Mouse (Mus musculus) hindbrain, embryonic 10.5 days (tissue): Measurements from ENCODE around the gene Psmd2. TPM values are rescaled to one million over a fixed set of nuclear protein-coding genes. Genes with fewer than 3 reads are reported as not detected.

Experiments used
- DNase-seq: peaks from one replicate; pipeline ENCODE4 v3.0.0-alpha.2; 2017; ENCODE audit warnings: low spot score
- H3K27ac ChIP-seq: fragments of 300-500 bp; sonication (generic); 2 replicates; pipeline ENCODE4 v1.5.1; 2016; ENCODE audit warnings: mild to moderate bottlenecking, moderate library complexity
- H3K27me3 ChIP-seq: fragments of 300-500 bp; sonication (generic); 2 replicates; pipeline ENCODE4 v1.6.1; 2016; ENCODE audit warnings: mild to moderate bottlenecking; ENCODE audit not compliant: poor library complexity, insufficient read depth, severe bottlenecking
- H3K36me3 ChIP-seq: fragments of 300-500 bp; sonication (generic); 2 replicates; pipeline ENCODE4 v1.6.1; 2016; ENCODE audit warnings: mild to moderate bottlenecking, moderate library complexity
- H3K4me1 ChIP-seq: fragments of 300-500 bp; sonication (generic); replicated peaks from 2 replicates; pipeline ENCODE4 v1.6.1; 2016; ENCODE audit warnings: mild to moderate bottlenecking
- H3K4me3 ChIP-seq: fragments of 300-500 bp; sonication (generic); 2 replicates; pipeline ENCODE4 v1.5.1; 2016; ENCODE audit warnings: mild to moderate bottlenecking, moderate library complexity
- H3K9me3 ChIP-seq: fragments of 300-500 bp; sonication (generic); 2 replicates; pipeline ENCODE4 v1.6.1; 2016; ENCODE audit warnings: mild to moderate bottlenecking, moderate library complexity
- WGBS: fragments of 180-500 bp; shearing (Covaris S2); methylation state at CpG from one replicate; pipeline ENCODE4 v1.1.7; 2016; 5-methylcytosine and 5-hydroxymethylcytosine counted together
- polyA plus RNA-seq: library from polyadenylated mRNA; unstranded; fragments of >200 nt; fragmentation: Nextera tagmentation; extraction: Ambion mirVana; gene quantifications from 2 replicates; pipeline ENCODE4 v1.2.1, GENCODE M21; 2016

Gene Psmd2
- polyA plus RNA-seq, 1 experiment from 2014 or later: 466 TPM

DNA sequence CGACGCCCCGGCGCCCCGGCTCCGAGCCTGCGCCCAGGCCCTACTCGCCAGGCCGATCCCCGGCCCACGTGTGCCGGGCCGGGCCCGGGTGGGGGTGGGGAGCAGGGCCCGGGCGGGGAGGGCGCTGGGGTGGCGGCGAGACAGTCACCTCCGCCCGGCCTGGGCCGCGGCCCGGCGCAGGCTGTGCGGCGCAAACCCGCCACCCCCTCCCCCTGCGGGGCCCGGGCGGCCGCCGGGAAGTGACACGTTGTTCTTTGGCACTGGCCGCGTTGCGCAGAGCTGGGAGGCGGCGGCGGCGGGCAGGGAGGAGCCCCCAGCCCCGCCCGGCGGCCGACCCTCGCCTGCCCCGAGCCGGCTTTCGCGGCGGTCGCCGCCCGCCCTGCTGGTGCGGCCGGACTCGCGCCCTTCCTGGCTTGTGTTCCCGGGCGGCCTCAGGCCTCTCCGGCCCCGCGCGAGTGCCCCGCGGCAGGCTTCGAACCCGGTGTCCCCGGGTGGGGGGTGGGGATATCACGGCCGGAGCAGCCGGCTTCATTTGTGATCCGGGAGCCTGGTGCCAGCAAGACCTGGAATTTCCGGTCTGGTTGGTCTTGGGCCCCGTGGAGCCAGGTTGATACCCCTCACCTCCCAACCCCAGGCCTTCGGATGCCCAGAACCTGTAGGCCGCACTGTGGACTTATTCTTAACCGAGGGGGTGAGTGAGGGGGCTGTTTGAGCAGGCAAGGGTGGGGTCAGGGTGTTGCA is 21.7 kb downstream of the Psmd2 start:
- Histone ChIP-seq H3K27me3 (no peaks in the 10 kb centered on the region), H3K4me1 (peaks cover 25% of the 10 kb centered on the region), H3K36me3 (peaks cover 44% of the 10 kb centered on the region), H3K4me3 (peak overlapping the region; percentile 89), H3K27ac (peak overlapping the region; percentile 97), H3K9me3 (no peaks in the 10 kb centered on the region)
- WGBS: under 1% methylated on average over 76 of the region's 78 CpGs
- DNase-seq: peak; percentile 44

DNA sequence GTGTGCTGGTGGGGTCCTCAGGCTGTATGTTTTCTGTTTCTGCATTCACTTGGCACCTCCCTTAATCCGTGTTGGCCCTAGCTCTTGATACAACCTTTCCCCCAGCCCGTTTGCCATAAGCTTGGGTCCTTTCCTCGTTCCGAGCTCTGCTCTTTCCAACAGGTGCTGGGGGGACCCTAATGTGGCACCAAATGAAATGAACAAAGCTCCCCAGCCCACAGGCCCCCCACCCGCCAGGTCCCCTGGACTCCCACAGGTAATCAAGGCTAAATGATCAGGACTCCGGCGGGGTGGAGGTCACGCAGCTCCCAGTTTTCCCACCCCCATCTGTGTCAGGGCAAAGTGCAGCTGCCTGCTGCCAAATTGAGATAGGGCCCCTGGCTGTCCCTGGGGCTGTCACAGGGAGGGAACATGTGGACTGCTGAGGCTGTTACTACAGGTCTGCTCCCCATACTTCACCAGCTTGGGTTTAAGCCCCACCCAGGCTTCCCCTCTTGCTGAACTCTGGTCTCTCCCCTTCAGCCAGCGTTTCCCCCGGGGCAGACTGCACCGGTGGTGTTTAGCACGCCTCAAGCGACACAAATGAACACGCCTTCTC is 22.4 kb downstream of the Psmd2 start:
- H3K36me3 ChIP-seq: peaks cover 51% of the 10 kb centered on the region
- H3K27me3 ChIP-seq: no peaks in the 10 kb centered on the region
- peaks cover 25% of the 10 kb centered on the region for H3K4me1 ChIP-seq
- 20% methylated on average over 14 of the region's 14 CpGs for WGBS
- peak overlapping the region; percentile 89 for H3K4me3 ChIP-seq
- no peaks in the 10 kb centered on the region for H3K9me3 ChIP-seq
- DNase-seq: peak; percentile 12
- H3K27ac ChIP-seq: peak overlapping the region; percentile 97

DNA sequence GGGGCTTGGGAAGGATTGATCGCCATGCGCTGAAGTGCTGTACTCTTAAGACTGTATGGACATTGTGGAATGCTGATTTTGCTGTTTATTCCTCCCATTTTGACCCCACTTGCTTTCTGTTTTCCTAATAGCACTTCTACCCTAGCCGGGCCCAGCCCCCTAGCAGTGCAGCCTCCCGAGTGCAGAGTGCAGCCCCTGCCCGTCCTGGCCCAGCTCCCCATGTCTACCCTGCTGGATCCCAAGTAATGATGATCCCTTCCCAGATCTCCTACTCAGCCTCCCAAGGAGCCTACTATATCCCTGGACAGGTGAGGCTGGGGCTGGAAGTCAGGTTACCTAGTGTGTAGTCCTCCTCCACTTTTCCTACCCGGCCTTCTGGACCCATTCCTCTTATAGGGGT is 23.8 kb downstream of the Psmd2 start:
- Histone ChIP-seq H3K4me1 (peaks cover 25% of the 10 kb centered on the region), H3K27me3 (no peaks in the 10 kb centered on the region), H3K27ac (no peak overlapping the region), H3K9me3 (no peaks in the 10 kb centered on the region), H3K4me3 (peak overlapping the region; percentile 89; the same call in 1 of the 2 replicates), H3K36me3 (peaks cover 65% of the 10 kb centered on the region)
- DNase-seq: no peak
- 94% methylated on average over 6 of the region's 6 CpGs for WGBS

DNA sequence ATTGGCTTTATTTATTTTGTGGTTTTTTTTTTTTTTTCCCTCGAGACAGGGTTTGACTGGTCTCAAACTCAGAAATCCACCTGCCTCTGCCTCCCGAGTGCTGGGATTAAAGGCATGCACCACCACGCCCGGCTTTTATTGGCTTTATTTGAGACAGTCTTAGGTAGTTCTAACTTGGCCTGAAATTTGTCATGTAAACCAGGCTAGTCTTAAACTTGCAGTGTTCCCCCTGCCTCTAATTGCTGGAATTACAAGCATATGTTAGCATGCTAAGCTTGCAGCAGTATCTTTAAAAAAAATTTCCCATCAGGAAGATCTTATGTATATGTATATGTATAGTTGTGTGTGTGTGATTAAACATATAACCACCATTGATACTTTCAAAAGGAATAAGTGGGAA is 25.2 kb downstream of the Psmd2 start:
- Histone ChIP-seq H3K4me1 (peaks cover 24% of the 10 kb centered on the region), H3K9me3 (no peaks in the 10 kb centered on the region), H3K36me3 (peaks cover 79% of the 10 kb centered on the region), H3K27me3 (no peaks in the 10 kb centered on the region), H3K27ac (no peak overlapping the region), H3K4me3 (no peak overlapping the region)
- DNase-seq: no peak
- WGBS: 89% methylated on average over 4 of the region's 4 CpGs

DNA sequence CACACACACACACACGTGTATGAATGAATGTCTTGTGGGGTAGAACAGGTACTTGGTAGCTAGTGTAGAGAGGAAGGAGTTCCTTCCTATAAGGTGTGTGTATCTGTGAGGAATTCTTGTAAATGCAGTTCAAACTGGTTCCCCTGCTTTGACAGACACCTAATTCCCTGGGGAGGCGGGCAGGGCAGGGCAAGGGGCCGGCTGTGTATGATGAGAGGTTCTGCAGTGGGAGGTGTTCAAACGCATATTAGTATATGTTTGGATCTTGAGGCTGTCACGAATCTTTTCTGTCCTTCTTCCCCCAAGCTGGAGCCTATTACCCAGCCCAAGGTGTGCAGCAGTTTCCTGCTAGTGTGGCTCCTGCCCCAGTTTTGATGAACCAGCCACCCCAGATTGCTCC is 25.9 kb downstream of the Psmd2 start:
- Histone ChIP-seq H3K4me1 (peaks cover 20% of the 10 kb centered on the region), H3K27me3 (no peaks in the 10 kb centered on the region), H3K9me3 (no peaks in the 10 kb centered on the region), H3K4me3 (no peak overlapping the region), H3K36me3 (peaks cover 86% of the 10 kb centered on the region), H3K27ac (no peak overlapping the region)
- 92% methylated on average over 5 of the region's 5 CpGs for WGBS
- DNase-seq: no peak

DNA sequence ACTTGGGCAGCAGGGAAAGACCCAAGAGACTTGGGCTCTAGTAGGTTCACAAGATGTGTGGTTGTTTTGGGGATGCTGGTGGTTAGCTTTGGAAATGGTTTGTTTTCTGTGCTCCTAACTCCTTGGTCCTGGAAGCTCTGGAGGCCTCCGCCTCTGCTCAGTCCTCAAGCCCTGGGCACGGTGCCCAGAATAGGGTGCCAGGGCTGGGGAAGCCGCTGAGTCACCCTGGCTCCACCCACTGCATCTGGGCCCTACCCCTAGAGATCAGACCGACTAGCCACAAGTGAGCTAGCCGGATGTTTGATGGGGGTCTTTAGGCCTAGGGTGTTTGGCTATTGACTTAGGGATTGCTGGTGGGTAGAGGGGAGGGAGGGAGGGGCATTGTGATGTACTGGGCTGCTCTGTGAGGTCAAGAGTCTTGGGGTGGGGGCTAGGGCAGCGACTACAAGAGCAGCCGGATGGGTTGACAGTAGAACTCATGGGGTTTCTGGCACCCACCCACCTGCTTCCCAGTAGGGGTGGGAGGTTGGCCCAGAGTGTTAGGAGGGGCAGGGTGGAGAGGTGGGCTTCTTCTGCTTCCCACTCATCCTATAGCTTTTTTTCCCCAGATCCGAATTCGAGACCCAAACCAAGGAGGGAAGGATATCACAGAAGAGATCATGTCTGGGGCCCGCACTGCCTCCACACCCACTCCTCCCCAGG is 26.7 kb downstream of the Psmd2 start:
- Histone ChIP-seq H3K27me3 (no peaks in the 10 kb centered on the region), H3K4me1 (peaks cover 20% of the 10 kb centered on the region), H3K4me3 (no peak overlapping the region), H3K9me3 (no peaks in the 10 kb centered on the region), H3K27ac (no peak overlapping the region), H3K36me3 (peaks cover 94% of the 10 kb centered on the region)
- no peak for DNase-seq
- 92% methylated on average over 10 of the region's 10 CpGs for whole genome bisulfite sequencing

DNA sequence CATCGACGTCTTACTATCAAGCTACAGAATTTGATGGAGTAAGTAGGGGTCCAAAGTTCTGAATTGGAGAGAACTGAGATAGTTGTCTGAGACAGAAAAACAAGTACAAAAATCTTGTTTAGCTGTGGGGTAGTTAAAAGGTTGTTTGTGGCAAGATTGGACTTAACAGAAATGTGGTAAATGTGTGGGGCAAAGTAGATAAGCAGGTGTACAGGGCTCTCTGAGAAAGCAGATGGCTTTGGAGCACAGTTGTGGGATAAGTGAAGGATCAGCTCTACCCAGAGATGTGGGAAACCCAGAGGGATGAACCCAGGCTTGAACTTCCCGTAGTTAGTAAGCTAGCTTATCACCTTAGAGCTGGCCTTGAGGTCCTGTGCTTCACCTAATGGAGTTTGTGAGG is 39.3 kb downstream of the Psmd2 start:
- WGBS: 94% methylated on average over 3 of the region's 3 CpGs
- peaks cover 17% of the 10 kb centered on the region for H3K27me3 ChIP-seq
- H3K27ac ChIP-seq: no peak overlapping the region
- no peaks in the 10 kb centered on the region for H3K9me3 ChIP-seq
- no peak for DNase-seq
- H3K4me3 ChIP-seq: no peak overlapping the region
- H3K4me1 ChIP-seq: peaks cover 37% of the 10 kb centered on the region
- H3K36me3 ChIP-seq: peaks cover 67% of the 10 kb centered on the region

DNA sequence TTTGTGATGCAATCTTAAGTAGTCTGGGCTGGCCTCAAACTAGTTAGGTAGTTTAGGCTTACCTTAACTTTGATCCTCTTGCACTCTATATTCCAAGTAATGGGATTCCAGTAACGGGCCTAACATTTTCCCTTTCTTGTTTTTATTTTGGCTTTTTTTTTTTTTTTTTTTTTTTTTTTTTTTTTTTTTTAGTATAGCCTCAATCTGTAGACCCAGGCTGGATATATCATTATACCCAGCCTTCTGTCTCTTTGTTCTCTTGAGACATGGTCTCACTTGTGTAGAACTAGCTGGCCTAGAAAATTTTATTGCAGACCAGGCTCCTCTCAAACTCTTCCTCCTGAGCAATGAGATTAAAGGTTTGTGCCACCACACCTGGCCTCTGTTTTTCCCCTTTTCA is 40.2 kb downstream of the Psmd2 start:
- Histone ChIP-seq H3K36me3 (peaks cover 59% of the 10 kb centered on the region), H3K4me3 (no peak overlapping the region), H3K27me3 (peaks cover 17% of the 10 kb centered on the region), H3K4me1 (peaks cover 45% of the 10 kb centered on the region), H3K27ac (no peak overlapping the region), H3K9me3 (no peaks in the 10 kb centered on the region)
- 92% methylated on average over 1 of the region's 1 CpGs for WGBS
- no peak for DNase-seq

DNA sequence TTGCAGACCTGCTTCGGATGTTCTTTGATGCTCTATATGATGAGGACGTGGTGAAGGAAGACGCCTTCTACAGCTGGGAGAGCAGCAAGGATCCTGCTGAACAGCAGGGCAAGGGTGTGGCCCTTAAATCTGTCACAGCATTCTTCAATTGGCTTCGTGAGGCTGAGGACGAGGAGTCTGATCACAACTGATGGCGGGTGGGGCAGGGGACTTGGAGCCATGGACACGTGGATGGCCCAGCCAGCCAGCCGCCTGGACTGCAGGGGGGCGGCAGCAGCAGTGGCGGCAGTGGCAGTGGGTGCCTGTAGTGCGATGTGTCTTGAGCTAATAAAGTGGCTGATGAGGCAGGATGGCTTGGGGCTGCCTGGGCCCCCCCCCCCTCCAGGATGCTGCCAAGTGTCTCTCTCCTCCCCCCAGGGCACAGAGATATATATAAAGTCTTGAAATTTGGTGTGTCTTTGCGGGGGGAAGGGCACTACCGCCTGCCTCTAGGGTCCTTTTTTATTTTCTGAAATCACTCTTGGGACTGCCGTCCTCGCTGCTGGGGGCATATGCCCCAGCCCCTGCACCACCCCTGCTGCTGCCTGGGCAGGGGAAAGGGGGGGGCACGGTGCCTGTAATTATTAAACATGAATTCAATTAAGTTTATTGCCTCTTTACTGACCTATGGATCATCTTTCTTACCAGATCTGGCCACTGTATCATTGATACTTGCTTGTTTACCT is 41.0 kb downstream of the Psmd2 start:
- Histone ChIP-seq H3K4me1 (peaks cover 45% of the 10 kb centered on the region), H3K36me3 (peaks cover 51% of the 10 kb centered on the region), H3K9me3 (no peaks in the 10 kb centered on the region), H3K4me3 (peak overlapping the region; percentile 67; the same call in 1 of the 2 replicates), H3K27ac (peak overlapping the region; percentile 89; the same call in 1 of the 2 replicates), H3K27me3 (peaks cover 17% of the 10 kb centered on the region)
- DNase-seq: peak; percentile 18
- WGBS: 47% methylated on average over 16 of the region's 16 CpGs

DNA sequence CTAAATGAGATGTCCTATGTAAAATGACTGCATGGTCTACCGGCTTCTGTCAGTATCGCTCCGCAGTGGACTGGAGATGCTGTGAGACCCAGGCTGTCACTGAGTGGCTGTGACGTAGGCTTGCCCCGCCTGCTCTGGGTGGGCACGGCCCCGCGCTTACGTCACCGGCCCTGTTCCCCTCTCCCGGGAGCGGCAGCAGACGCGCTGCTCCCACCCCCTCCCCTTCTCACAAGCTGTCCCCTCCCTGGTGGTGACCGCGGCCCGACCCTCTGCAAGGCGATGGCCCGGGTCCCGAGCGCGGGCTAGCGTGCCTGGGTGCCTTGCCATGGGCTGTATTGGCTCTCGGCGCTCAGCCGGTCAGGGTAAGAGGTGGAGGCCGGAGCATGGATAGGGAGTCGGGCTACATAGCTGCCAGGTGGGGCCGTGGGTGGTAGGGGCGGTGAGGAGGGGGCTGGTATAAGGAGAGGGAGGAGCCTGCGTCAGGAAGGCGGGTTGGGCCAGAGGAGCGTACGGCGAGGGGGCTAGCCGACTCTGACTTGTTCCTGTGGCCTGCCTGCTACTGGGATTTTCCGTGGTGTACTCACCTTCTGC is 41.8 kb downstream of the Psmd2 start, which contains the start of gene Fam131a:
Fam131a (plus strand) TSS at position 131 of the 591 bp plus-strand sequence.
- Histone ChIP-seq H3K4me1 (peaks cover 45% of the 10 kb centered on the region), H3K4me3 (peak within 1 kb of the TSS; percentile 67), H3K27me3 (peaks cover 20% of the 10 kb centered on the region), H3K27ac (peak within 1 kb of the TSS; percentile 89), H3K9me3 (no peaks in the 10 kb centered on the region), H3K36me3 (peaks cover 43% of the 10 kb centered on the region)
- peak; percentile 96 for DNase-seq
- under 1% methylated on average over 37 of the region's 37 CpGs for WGBS

DNA sequence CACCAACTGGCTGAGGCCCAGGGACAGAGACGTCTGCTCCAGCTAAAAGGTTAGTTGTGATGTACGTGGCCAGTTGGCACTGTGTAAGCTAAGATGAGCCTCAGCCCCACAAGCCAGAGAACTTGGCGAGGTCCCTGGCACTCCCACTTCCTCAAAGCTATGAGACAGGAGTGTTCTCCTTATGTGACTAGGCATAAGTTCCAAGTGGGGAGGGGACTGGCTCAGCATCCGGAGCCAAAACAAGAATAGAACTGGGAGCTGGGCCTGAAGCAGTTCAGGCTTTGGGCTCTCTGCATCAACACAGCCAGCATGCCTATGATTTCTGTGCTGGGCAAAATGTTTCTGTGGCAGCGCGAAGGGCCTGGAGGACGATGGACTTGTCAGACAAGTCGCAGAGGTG is 43.3 kb downstream of the Psmd2 start:
- DNase-seq: no peak
- WGBS: 75% methylated on average over 8 of the region's 8 CpGs
- Histone ChIP-seq H3K9me3 (no peaks in the 10 kb centered on the region), H3K4me3 (no peak overlapping the region), H3K36me3 (peaks cover 35% of the 10 kb centered on the region), H3K4me1 (peaks cover 47% of the 10 kb centered on the region), H3K27ac (peak overlapping the region; percentile 17; the same call in 1 of the 2 replicates), H3K27me3 (peaks cover 20% of the 10 kb centered on the region)

DNA sequence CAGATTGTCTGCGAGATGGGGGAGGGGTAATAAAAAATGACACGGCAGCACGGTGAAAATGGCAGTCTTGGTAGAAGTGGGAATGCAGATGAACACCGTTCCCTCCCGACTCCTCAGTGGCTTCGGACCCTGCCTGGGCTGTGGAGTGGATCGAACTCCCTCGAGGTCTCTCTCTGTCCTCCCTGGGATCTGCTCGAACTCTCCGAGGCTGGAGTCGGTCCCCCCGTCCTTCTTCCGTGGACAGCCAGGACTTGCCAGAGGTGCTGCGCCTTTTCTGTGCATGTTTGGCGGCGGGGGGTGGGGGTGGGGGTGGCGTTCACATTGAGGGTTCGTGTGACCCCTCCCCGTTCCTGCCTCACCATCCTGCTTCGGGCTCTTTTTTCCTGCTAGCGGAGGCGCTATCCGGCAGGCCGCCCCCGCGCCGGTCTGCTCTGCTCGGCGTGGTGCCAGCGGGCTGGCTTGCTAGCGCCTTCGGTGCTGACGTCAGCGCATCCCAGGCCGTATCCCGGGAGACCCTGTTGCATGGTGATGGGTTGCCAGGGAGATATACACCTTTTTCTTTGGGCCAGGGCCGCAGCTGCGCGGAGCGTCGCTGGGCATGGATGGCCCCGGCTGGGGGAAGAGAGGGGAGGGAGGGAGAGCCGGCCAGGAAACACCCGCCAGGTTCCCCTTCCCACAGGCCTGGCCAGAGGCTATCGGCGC is 44.3 kb downstream of the Psmd2 start:
- peak; percentile 89 for DNase-seq
- peak overlapping the region; percentile 56 for H3K4me3 ChIP-seq
- H3K36me3 ChIP-seq: peaks cover 29% of the 10 kb centered on the region
- no peaks in the 10 kb centered on the region for H3K9me3 ChIP-seq
- WGBS: 2% methylated on average over 46 of the region's 46 CpGs
- H3K4me1 ChIP-seq: peaks cover 53% of the 10 kb centered on the region
- H3K27ac ChIP-seq: peak overlapping the region; percentile 83
- peaks cover 20% of the 10 kb centered on the region for H3K27me3 ChIP-seq
